Mouse (Mus musculus) B cell, adult (primary cell): Measurements from ENCODE around the gene Wdr60. TPM values are rescaled to one million over a fixed set of nuclear protein-coding genes. Genes with fewer than 3 reads are reported as not detected.

Experiments used
- total RNA-seq: library from RNA; stranded (reverse); gene quantifications from 4 replicates; pipeline ENCODE4 v1.2.4, GENCODE M21; 2023; ENCODE audit not compliant: inconsistent age

The Wdr60 gene
- 1.3 to 2.7 TPM (median 2.2 TPM) in 4 replicates for total RNA-seq

GRCm38 (mm10) chr12:116262555-116263341, at the start of gene Wdr60:
TSS of gene Wdr60 (minus strand) at chr12:116263022.

GRCm38 (mm10) chr12:116280653-116281364, 18.0 kb upstream of the Wdr60 start, which contains the start of gene Esyt2:
TSS of gene Esyt2 (plus strand) at chr12:116281196.

GRCm38 (mm10) chr12:116275086-116275485, 12.3 kb upstream of the Wdr60 start, which contains the start of gene Gm11027:
TSS of gene Gm11027 (plus strand) at chr12:116275386.

Other genes starting within 250 kb of the Wdr60 start
- gene Zfp386, start 215.3 kb downstream of the Wdr60 start, total RNA-seq = 31.6 to 38.9 TPM (median 34.2 TPM) in 4 replicates
- not detected in 4 replicates for gene Vipr2, start 185.3 kb downstream of the Wdr60 start, total RNA-seq
- not detected in 4 replicates for gene Gm11027, start 12.4 kb upstream of the Wdr60 start, total RNA-seq
- 67.2 to 80.9 TPM (median 70.9 TPM) in 4 replicates for gene Esyt2, start 18.2 kb upstream of the Wdr60 start, total RNA-seq
- gene Ncapg2, start 142.4 kb upstream of the Wdr60 start, total RNA-seq = 8.1 to 10.0 TPM (median 9.4 TPM) in 4 replicates
- not detected in 4 replicates for gene Ptprn2, start 222.7 kb upstream of the Wdr60 start, total RNA-seq